Mouse (Mus musculus) liver, postnatal 0 days (tissue): ENCODE results near the gene Mreg.

ENCODE experiments used
- CTCF ChIP-seq: sonication (generic); IDR thresholded peaks from 2 replicates; pipeline ENCODE4 v1.5.1; 2016; ENCODE audit warnings: antibody characterized with exemption, low read depth
- EP300 ChIP-seq: IDR thresholded peaks from 2 replicates; pipeline ENCODE4 v1.6.1; 2016; ENCODE audit warnings: antibody characterized with exemption, low read depth, mild to moderate bottlenecking

GRCm38 (mm10) chr1:72182930-72183499, 29.1 kb downstream of the Mreg start:
- TF ChIP-seq EP300, result no peak
- peak; percentile 27; the same call in 1 of the 2 replicates for TF ChIP-seq CTCF
